Mouse (Mus musculus): ENCODE data around the gene Rtn3.
"Not testable (repeated sequence)": the region's sequence is repeated elsewhere in the genome, so short reads cannot be mapped to it uniquely, and the experiment has no call there.

The Rtn3 gene

GRCm38 (mm10) chr19:7421602-7422591 is 61.2 kb downstream of the Rtn3 start:
- peak; percentile 40 to 64 for DNase-seq

- peak in 1 of 2 experiments; percentile 55 for DNase-seq
Observed at GRCm38 (mm10) chr19:7420841-7421601, 62.1 kb downstream of the Rtn3 start.

GRCm38 (mm10) chr19:7420108-7420507 is 63.0 kb downstream of the Rtn3 start:
- no peak for DNase-seq

GRCm38 (mm10) chr19:7419134-7419533 is 63.9 kb downstream of the Rtn3 start:
- no peak for DNase-seq

- DNase-seq = peak; percentile 72 to 82
Observed at GRCm38 (mm10) chr19:7417911-7418849, 64.9 kb downstream of the Rtn3 start.

- DNase-seq = peak; percentile 84 to 89
Observed at GRCm38 (mm10) chr19:7416834-7417735, 66.0 kb downstream of the Rtn3 start, which contains the start of gene 2700081O15Rik. Gene 2700081O15Rik (plus strand): TSS chr19:7417625.

GRCm38 (mm10) chr19:7415916-7416833 is 66.9 kb downstream of the Rtn3 start:
- DNase-seq = peak; percentile 20 to 51

- no peak for DNase-seq
Observed at GRCm38 (mm10) chr19:7412361-7412760, 70.7 kb downstream of the Rtn3 start.

- no peak for DNase-seq
Observed at GRCm38 (mm10) chr19:7404623-7405229, 78.4 kb downstream of the Rtn3 start.

GRCm38 (mm10) chr19:7400635-7401034 is 82.4 kb downstream of the Rtn3 start:
- DNase-seq = peak; percentile 54 to 78

- not testable (repeated sequence) for DNase-seq
Observed at GRCm38 (mm10) chr19:7398898-7399297, 84.2 kb downstream of the Rtn3 start.

GRCm38 (mm10) chr19:7396867-7397826 is 85.9 kb downstream of the Rtn3 start:
- DNase-seq = peak; percentile 56 to 63

GRCm38 (mm10) chr19:7388488-7388887 is 94.6 kb downstream of the Rtn3 start:
- no peak for DNase-seq

- DNase-seq = no peak
Observed at GRCm38 (mm10) chr19:7386042-7386441, 97.0 kb downstream of the Rtn3 start.

- peak; percentile 98 to 99 for DNase-seq
Observed at GRCm38 (mm10) chr19:7382903-7383865, 99.9 kb downstream of the Rtn3 start, which contains the start of gene Spindoc. Gene Spindoc (minus strand): TSS chr19:7382994.

- DNase-seq = peak; percentile 72 to 81
Observed at GRCm38 (mm10) chr19:7382248-7382902, 100.7 kb downstream of the Rtn3 start.

GRCm38 (mm10) chr19:7381906-7382247 is 101.2 kb downstream of the Rtn3 start:
- no peak for DNase-seq

Measured in kidney, postnatal 25 days (tissue).